Mouse (Mus musculus) induced T-regulatory cell, adult 2 months (primary cell): ENCODE results near the gene Kcnh3.

Source experiments
- DNase-seq: peaks from one replicate; pipeline ENCODE4 v3.0.0-alpha.2; 2012; ENCODE audit warnings: low read depth

Kcnh3 gene

GRCm38 (mm10) chr15:99285189-99285535 lies 60.5 kb downstream of the Kcnh3 start:
- no peak for DNase-seq

- no peak for DNase-seq
These were observed 65.9 kb downstream of the Kcnh3 start for GRCm38 (mm10) chr15:99290586-99290985.
